Mouse (Mus musculus) embryo, embryonic 9.5 days (tissue): Measurements from ENCODE around the gene Sap30.

Experiments used
- DNase-seq: peaks from one replicate; pipeline ENCODE4 v3.0.0-alpha.2; 2017; ENCODE audit errors: extremely low spot score

Gene Sap30

DNA sequence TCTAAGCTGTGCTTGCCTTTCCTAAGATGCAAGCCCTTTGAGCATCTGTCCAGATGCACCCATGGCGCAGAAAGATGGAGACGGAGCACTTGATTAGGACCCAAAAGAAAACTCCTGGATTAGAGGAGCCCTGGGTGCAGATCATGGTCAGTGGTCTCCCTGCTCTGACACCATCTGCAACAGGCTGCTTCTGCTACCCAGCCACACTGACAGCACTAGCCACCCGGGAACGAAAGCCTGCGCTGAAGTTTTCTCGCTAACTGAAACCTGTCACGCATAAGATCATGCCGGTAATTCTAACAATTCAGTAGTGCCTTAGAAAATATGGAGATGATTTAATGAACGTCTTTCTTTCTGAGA lies 51.2 kb downstream of the Sap30 start:
- DNase-seq, result no peak

- no peak for DNase-seq
Measured at GRCm38 (mm10) chr8:57435768-57436436, 51.8 kb downstream of the Sap30 start.

DNA sequence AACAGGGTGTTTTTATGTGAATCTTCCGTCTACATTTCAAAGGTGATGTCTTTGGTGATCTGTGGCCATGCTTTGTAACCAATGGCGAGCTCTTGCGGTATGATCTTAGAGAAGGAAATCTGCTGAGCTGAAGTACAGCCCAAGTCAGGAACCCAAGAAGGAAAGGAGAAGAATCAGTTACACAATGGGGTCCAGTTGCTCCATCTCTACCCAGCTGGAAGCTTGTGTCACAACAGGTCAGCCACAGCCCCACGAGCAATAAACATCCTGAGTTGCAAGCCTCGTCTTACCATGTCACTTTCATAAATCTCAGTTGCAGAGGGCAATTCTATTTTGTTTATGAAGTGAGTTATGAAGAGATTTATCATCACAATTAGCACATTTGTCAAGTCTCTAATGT lies 54.9 kb downstream of the Sap30 start:
- no peak for DNase-seq
